Mouse (Mus musculus) thymus, adult 2 months (tissue): ENCODE results near the gene Gm21750.

Source experiments
- CTCF ChIP-seq: fragments of 200-500 bp; IDR thresholded peaks from 2 replicates; pipeline ENCODE4 v1.5.1; 2012; ENCODE audit warnings: mild to moderate bottlenecking, control low read depth, low read length, moderate library complexity, borderline replicate concordance; ENCODE audit not compliant: control insufficient read depth, poor library complexity, insufficient read depth; ENCODE audit errors: extremely low read depth
- POLR2A ChIP-seq: fragments of 200-500 bp; IDR thresholded peaks from 2 replicates; pipeline ENCODE4 v1.6.1; 2012; ENCODE audit warnings: mild to moderate bottlenecking, low read length, control low read depth, moderate library complexity; ENCODE audit not compliant: control insufficient read depth, poor library complexity, insufficient read depth; ENCODE audit errors: extremely low read depth

- TF ChIP-seq POLR2A (no peak), CTCF (no peak)
These were observed 39.2 kb downstream of the Gm21750 start for GRCm38 (mm10) chr14:73700256-73700655.
